In the genomic region with DNA sequence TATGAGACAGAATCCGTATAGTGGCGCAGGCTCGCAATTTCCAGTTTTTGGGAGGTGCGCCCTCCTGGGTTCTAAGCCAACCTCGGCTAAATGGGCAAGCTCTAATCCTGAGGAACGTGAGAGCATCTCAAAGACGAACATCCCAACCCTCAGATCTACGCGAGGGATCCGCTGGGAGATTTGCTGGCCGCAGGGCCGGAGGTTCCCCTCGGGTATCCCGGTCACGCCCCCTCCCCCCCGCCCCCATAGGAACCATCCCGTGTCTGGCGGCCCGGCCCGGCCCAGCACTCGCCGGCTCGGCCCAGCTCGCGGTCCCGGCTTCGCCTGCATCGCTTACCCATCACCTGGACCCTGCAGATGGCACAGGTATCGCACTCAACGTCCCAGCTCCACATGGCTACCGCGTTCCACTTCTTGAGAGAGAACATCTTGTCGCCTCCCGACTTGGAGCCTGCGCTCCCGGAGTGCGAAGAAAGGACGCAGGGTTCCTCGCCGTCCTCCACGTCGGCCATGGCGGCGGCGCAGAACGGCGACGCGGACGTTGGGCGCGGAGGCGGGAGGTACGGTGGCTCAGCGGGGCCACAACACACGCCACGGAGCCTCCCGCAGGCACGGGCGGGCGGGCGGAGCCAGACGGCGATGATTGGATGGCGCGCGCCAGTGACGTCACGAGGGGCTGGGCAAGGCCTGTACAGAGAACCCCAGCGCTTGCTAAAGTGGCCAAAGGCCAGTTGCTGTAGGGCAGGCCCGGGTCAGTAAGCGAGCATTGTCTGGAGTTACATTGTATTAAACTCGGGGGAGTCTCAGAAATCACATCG, we compare ENCODE assay signal across 8 mouse cellular contexts. TPM values are rescaled to one million over a fixed set of nuclear protein-coding genes. Genes with fewer than 3 reads are reported as not detected.
DNase-seq lines count a peak whose midpoint lies in the region; ATAC-seq and TF ChIP-seq lines count a peak whose summit lies in the region.

Gene Rnf7 (minus strand): TSS at position 605 of the 818 bp plus-strand sequence.

- H3K4me3 ChIP-seq in gastrocnemius, adult 2 months, result peak within 1 kb of the TSS; percentile 95
- H3K4me3 ChIP-seq in hindbrain, postnatal 0 days (ENCODE audit: low read length), result peak within 1 kb of the TSS; percentile 74
- peak within 1 kb of the TSS; percentile 69 for H3K4me3 ChIP-seq in left cerebral cortex, adult 2 months

- ATAC-seq in common myeloid progenitor, adult 5-6 weeks (replicated peaks; ENCODE audit: low read depth, poor library complexity, severe bottlenecking), result peak; percentile 98
- ATAC-seq in hindbrain, postnatal 0 days, result peak; percentile 99
- ATAC-seq in megakaryocyte, adult 5-6 weeks (ENCODE audit: poor library complexity, severe bottlenecking), result peak; percentile 100

- H3K4me2 ChIP-seq in hindbrain, postnatal 0 days (ENCODE audit: low read depth, low read length), result peak within 1 kb of the TSS; percentile 91

- peak; percentile 99 for DNase-seq in ZHBTc4 (ENCODE audit: low read depth, low spot score)
- DNase-seq in gastrocnemius, adult 2 months, result peak; percentile 100
- peak; percentile 99 for DNase-seq in hindbrain, postnatal 0 days (ENCODE audit: low spot score)
- peak; percentile 100 for DNase-seq in left cerebral cortex, adult 2 months (ENCODE audit: extremely low spot score in 1 of 2, low spot score in 2 of 2)
- peak; percentile 99 for DNase-seq in right cerebral cortex, adult 2 months (ENCODE audit: low spot score in 2 of 2)
- DNase-seq in urinary bladder, postnatal 14 days (ENCODE audit: low spot score), result peak; percentile 99

- H3K27ac ChIP-seq in gastrocnemius, adult 2 months, result peak within 1 kb of the TSS; percentile 90
- H3K27ac ChIP-seq in hindbrain, postnatal 0 days, result peak within 1 kb of the TSS; percentile 87
- peak within 1 kb of the TSS; percentile 89 for H3K27ac ChIP-seq in left cerebral cortex, adult 2 months

- intact Hi-C loops in gastrocnemius, adult 2 months (cut with DNase I), result loop anchor here (5.0 kb wide), 1 partner anchor 116 kb away; the partner anchor contains the start of gene Atp1b3
- intact Hi-C loops in left cerebral cortex, adult 2 months (cut with DNase I), result loop anchor here (1.0 kb wide), 1 partner anchor 114 kb away; the partner anchor contains the start of gene Atp1b3

- peak within 1 kb of the TSS; percentile 75 for H3K9ac ChIP-seq in hindbrain, postnatal 0 days (replicated peaks; ENCODE audit: low read length)

- H3K36me3 ChIP-seq in hindbrain, postnatal 0 days (ENCODE audit: insufficient read depth, low read length), result no peaks in the 10 kb centered on the region

- no peak for TF ChIP-seq CTCF in gastrocnemius, adult 2 months (IDR thresholded peaks at IDR 0.05)
- no peak; the same call in 1 of the 2 replicates for TF ChIP-seq CTCF in hindbrain, postnatal 0 days (IDR thresholded peaks at IDR 0.05; ENCODE audit: low read depth)
- TF ChIP-seq CTCF in left cerebral cortex, adult 2 months (IDR thresholded peaks at IDR 0.05), result no peak

- WGBS in hindbrain, postnatal 0 days, result under 1% methylated on average over 71 of the region's 74 CpGs

- H3K27me3 ChIP-seq in hindbrain, postnatal 0 days (ENCODE audit: insufficient read depth, low read length), result no peaks in the 10 kb centered on the region

- peaks cover 5% of the 10 kb centered on the region; the same call in 1 of the 2 replicates for H3K4me1 ChIP-seq in hindbrain, postnatal 0 days (ENCODE audit: insufficient read depth, low read length)

- H3K9me3 ChIP-seq in hindbrain, postnatal 0 days (ENCODE audit: low read length), result no peaks in the 10 kb centered on the region

RNA-seq across cellular contexts. Expression of gene Rnf7, which starts in this region (rescaled TPM):
- 43.0 and 54.9 TPM in 2 replicates for total RNA-seq in common myeloid progenitor, adult 5-6 weeks (2017)
- total RNA-seq in gastrocnemius, adult 2 months (2021), result 10 to 100 TPM; 67.3 to 80.3 TPM
- total RNA-seq in hindbrain, postnatal 0 days (2014; rRNA removed), result 273 and 312 TPM in 2 replicates
- 231 and 241 TPM in 2 replicates for polyA plus RNA-seq in hindbrain, postnatal 0 days (2015; fragmentation: Nextera tagmentation; extraction: Ambion mirVana)
- total RNA-seq in left cerebral cortex, adult 2 months (2021), result 10 to 100 TPM; 59.5 to 67.7 TPM
- 88.1 and 98.8 TPM in 2 replicates for total RNA-seq in megakaryocyte, adult 5-6 weeks (2015)
- 34.4 and 35.8 TPM in 2 replicates for total RNA-seq in megakaryocyte, adult 5-6 weeks (2017)

Comparison
In these comparisons a context has a peak if more than half of its experiments do, and no peak if none do; other contexts are left out.
1. Peak in every context shown above with its lines: DNase-seq, ATAC-seq, H3K4me3 ChIP-seq and H3K27ac ChIP-seq.